Mouse (Mus musculus): ENCODE results near the gene Nphp1. TPM values are rescaled to one million over a fixed set of nuclear protein-coding genes. Genes with fewer than 3 reads are reported as not detected.

Gene Nphp1
- polyA plus RNA-seq, 1 experiment from 2014 or later, result 21.5 TPM

- no peak overlapping the region for H3K4me2 ChIP-seq (replicated peaks; ENCODE audit: low read depth, low read length)
- H3K27ac ChIP-seq (ENCODE audit: low read length), result no peak overlapping the region
- WGBS, result 57% methylated on average over 3 of the region's 3 CpGs
- DNase-seq (ENCODE audit: low spot score), result no peak
- no peak overlapping the region for H3K4me3 ChIP-seq (ENCODE audit: low read depth, low read length)
- no peak overlapping the region for H3K9ac ChIP-seq (replicated peaks; ENCODE audit: low read depth)
- no peak for TF ChIP-seq CTCF (IDR thresholded peaks at IDR 0.05)
- TF ChIP-seq EP300 (IDR thresholded peaks at IDR 0.05), result no peak
- no peaks in the 10 kb centered on the region for H3K36me3 ChIP-seq (ENCODE audit: insufficient read depth, low read length)
- peaks cover 2% of the 10 kb centered on the region; the same call in 1 of the 2 replicates for H3K4me1 ChIP-seq (ENCODE audit: insufficient read depth, low read depth, low read length)
- no peaks in the 10 kb centered on the region for H3K27me3 ChIP-seq (replicated peaks; ENCODE audit: insufficient read depth, low read length)
- H3K9me3 ChIP-seq (ENCODE audit: low read length), result no peaks in the 10 kb centered on the region
- ATAC-seq, result no peak
Measured at GRCm38 (mm10) chr2:127737885-127738284, 50.8 kb downstream of the Nphp1 start.

DNA sequence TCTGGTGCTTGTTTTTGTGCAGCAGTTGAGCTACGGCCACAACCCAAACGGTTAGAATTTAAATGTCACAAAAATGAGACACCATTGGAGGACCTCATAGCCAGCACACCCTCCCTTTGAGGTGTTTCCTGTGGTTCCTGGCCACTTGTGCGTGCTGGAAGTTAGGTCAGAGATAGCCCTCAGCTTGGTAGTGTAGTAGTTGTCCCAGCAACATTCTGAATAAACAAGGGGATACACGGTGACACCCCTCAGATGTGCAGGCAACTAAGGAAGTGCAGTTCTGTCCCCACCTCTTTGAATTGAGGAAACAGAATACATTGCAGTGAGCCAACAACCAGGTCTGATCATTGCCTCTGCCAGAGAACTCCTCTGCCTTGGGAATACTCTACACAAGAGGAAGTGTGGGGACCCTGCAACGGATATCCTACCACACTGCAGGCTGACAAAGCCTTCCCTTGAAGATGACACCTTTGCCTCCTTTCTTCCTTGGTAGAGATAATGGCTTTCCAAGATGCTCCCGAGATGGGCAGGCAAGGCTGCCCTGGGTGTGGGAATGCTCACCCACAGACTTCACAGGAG is 52.0 kb downstream of the Nphp1 start:
- ATAC-seq, result peak; percentile 32; the same call in 1 of the 2 replicates
- H3K4me2 ChIP-seq (replicated peaks; ENCODE audit: low read depth, low read length), result no peak overlapping the region
- 57% methylated on average over 6 of the region's 6 CpGs for WGBS
- H3K4me1 ChIP-seq (ENCODE audit: insufficient read depth, low read depth, low read length), result no peaks in the 10 kb centered on the region
- H3K9me3 ChIP-seq (ENCODE audit: low read length), result no peaks in the 10 kb centered on the region
- H3K36me3 ChIP-seq (ENCODE audit: insufficient read depth, low read length), result no peaks in the 10 kb centered on the region
- DNase-seq (ENCODE audit: low spot score), result no peak
- H3K27me3 ChIP-seq (replicated peaks; ENCODE audit: insufficient read depth, low read length), result no peaks in the 10 kb centered on the region
- H3K27ac ChIP-seq (ENCODE audit: low read length), result no peak overlapping the region
- no peak for TF ChIP-seq CTCF (IDR thresholded peaks at IDR 0.05)
- no peak for TF ChIP-seq EP300 (IDR thresholded peaks at IDR 0.05)
- H3K9ac ChIP-seq (replicated peaks; ENCODE audit: low read depth), result no peak overlapping the region
- no peak overlapping the region for H3K4me3 ChIP-seq (ENCODE audit: low read depth, low read length)

- WGBS, result 65% methylated on average over 9 of the region's 9 CpGs
- DNase-seq (ENCODE audit: low spot score) (no peak), ATAC-seq (no peak)
- H3K27me3 ChIP-seq (replicated peaks; ENCODE audit: insufficient read depth, low read length), result no peaks in the 10 kb centered on the region
- no peaks in the 10 kb centered on the region for H3K9me3 ChIP-seq (ENCODE audit: low read length)
- 0 out of 2 replicates have a peak, but pooled peaks cover under 1% of the 10 kb centered on the region for H3K4me1 ChIP-seq (ENCODE audit: insufficient read depth, low read depth, low read length)
- TF ChIP-seq EP300 (IDR thresholded peaks at IDR 0.05), result no peak
- TF ChIP-seq CTCF (IDR thresholded peaks at IDR 0.05), result no peak
- no peak overlapping the region for H3K4me3 ChIP-seq (ENCODE audit: low read depth, low read length)
- no peak overlapping the region for H3K4me2 ChIP-seq (replicated peaks; ENCODE audit: low read depth, low read length)
- H3K9ac ChIP-seq (replicated peaks; ENCODE audit: low read depth), result no peak overlapping the region
- no peaks in the 10 kb centered on the region for H3K36me3 ChIP-seq (ENCODE audit: insufficient read depth, low read length)
- no peak overlapping the region for H3K27ac ChIP-seq (ENCODE audit: low read length)
Measured at GRCm38 (mm10) chr2:127735512-127736145, 53.1 kb downstream of the Nphp1 start.

DNA sequence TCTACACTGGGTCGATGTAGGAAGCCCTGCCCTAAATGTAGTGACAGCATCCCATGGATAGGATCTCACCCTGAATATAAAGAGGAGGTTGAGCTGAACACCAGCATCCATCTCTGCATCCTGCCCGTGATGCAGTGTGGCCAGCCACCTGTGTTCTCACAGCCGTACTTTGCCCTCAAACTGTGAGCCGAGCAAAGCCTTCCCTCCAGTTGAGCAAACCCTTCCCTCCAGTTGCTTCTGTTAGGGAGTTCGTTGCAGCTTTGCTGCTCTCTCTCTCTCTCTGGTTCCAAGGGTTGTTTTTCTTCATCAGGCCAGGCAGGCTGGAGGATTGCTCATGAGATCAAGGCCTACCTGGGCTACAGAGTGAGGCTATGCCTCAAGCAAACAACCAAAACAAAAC is 53.8 kb downstream of the Nphp1 start:
- WGBS, result 79% methylated on average over 5 of the region's 5 CpGs
- DNase-seq (ENCODE audit: low spot score) (no peak), ATAC-seq (no peak)
- no peak overlapping the region for H3K4me2 ChIP-seq (replicated peaks; ENCODE audit: low read depth, low read length)
- no peak overlapping the region for H3K4me3 ChIP-seq (ENCODE audit: low read depth, low read length)
- H3K36me3 ChIP-seq (ENCODE audit: insufficient read depth, low read length), result no peaks in the 10 kb centered on the region
- no peak for TF ChIP-seq CTCF (IDR thresholded peaks at IDR 0.05)
- no peak for TF ChIP-seq EP300 (IDR thresholded peaks at IDR 0.05)
- H3K9me3 ChIP-seq (ENCODE audit: low read length), result no peaks in the 10 kb centered on the region
- peaks cover 8% of the 10 kb centered on the region; the same call in 1 of the 2 replicates for H3K4me1 ChIP-seq (ENCODE audit: insufficient read depth, low read depth, low read length)
- H3K27me3 ChIP-seq (replicated peaks; ENCODE audit: insufficient read depth, low read length), result no peaks in the 10 kb centered on the region
- H3K27ac ChIP-seq (ENCODE audit: low read length), result no peak overlapping the region
- H3K9ac ChIP-seq (replicated peaks; ENCODE audit: low read depth), result no peak overlapping the region

DNA sequence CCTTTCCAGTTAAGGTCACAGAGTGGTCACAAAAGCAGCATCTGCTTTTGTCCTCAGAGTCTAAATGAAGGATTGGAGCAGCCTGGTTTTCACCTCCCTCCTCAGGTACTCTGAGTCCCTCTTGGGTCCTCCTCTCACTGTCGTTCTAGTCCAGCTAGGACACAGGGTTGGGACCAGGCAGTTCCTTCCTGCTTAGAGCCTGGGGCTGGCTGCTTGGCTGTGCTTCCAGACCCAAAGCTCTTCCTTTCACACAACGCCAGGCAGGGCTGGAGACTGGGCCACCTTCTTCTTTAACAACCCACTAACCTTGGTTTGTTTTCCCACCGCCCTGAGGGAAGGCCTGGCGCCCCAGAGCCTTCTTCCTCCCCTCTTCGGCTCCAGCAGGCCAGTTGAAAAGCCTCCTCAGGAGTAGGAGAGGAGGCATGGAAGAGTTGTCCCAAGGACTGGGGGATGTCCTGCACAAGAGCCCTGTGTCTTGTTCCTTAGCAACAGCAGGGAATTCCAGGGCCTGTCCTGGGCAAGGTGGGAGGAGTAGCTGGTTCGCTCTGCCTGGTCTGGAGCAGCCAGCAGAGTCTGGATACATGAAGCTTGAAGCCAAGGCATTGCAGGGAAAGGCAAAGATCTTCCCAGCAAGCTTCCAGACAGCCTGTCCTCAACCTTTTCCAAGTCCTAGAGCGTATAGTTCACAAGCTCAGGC is 58.2 kb downstream of the Nphp1 start:
- TF ChIP-seq EP300 (IDR thresholded peaks at IDR 0.05), result no peak
- no peak for TF ChIP-seq CTCF (IDR thresholded peaks at IDR 0.05)
- H3K4me3 ChIP-seq (ENCODE audit: low read depth, low read length), result no peak overlapping the region
- no peaks in the 10 kb centered on the region for H3K9me3 ChIP-seq (ENCODE audit: low read length)
- WGBS, result 44% methylated on average over 7 of the region's 7 CpGs
- ATAC-seq, result peak; percentile 28; the same call in 1 of the 2 replicates
- no peak overlapping the region for H3K4me2 ChIP-seq (replicated peaks; ENCODE audit: low read depth, low read length)
- H3K27me3 ChIP-seq (replicated peaks; ENCODE audit: insufficient read depth, low read length), result no peaks in the 10 kb centered on the region
- H3K36me3 ChIP-seq (ENCODE audit: insufficient read depth, low read length), result no peaks in the 10 kb centered on the region
- H3K27ac ChIP-seq (ENCODE audit: low read length), result no peak overlapping the region
- peak; percentile 12 for DNase-seq (ENCODE audit: low spot score)
- no peak overlapping the region for H3K9ac ChIP-seq (replicated peaks; ENCODE audit: low read depth)
- H3K4me1 ChIP-seq (ENCODE audit: insufficient read depth, low read depth, low read length), result peaks cover 8% of the 10 kb centered on the region; the same call in 1 of the 2 replicates

DNA sequence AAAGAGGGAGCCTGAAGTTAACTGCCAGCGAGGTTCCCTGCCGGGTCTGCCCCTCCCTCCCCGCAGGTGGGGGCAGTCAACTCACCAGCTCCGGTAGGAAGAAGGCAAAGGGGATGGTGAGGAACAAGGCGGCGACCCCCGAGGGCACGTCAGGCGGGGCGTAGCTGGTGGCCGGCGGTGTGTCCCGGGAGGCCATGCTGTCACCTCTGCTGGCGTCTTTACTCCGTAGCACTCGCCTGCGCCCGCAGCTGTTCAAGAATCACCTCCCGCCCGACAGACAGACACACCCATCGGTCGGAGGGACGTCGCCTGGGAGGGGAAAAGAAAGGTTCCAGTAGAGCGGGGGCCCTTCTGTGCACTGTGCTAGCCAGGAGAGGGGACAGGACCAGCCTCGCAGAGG is 59.0 kb downstream of the Nphp1 start, which contains the start of gene Mall:
Mall (minus strand) TSS at position 262 of the 400 bp plus-strand sequence.
- no peaks in the 10 kb centered on the region for H3K36me3 ChIP-seq (ENCODE audit: insufficient read depth, low read length)
- H3K4me2 ChIP-seq (replicated peaks; ENCODE audit: low read depth, low read length), result peak within 1 kb of the TSS; percentile 52
- 3% methylated on average over 24 of the region's 26 CpGs for WGBS
- no peaks in the 10 kb centered on the region for H3K9me3 ChIP-seq (ENCODE audit: low read length)
- peak within 1 kb of the TSS; percentile 21 for H3K4me3 ChIP-seq (ENCODE audit: low read depth, low read length)
- H3K9ac ChIP-seq (replicated peaks; ENCODE audit: low read depth), result peak within 1 kb of the TSS; percentile 23; the same call in 1 of the 2 replicates
- ATAC-seq (peak; percentile 42), DNase-seq (ENCODE audit: low spot score) (peak; percentile 28)
- peaks cover 8% of the 10 kb centered on the region; the same call in 1 of the 2 replicates for H3K4me1 ChIP-seq (ENCODE audit: insufficient read depth, low read depth, low read length)
- TF ChIP-seq CTCF (IDR thresholded peaks at IDR 0.05) (no peak), EP300 (IDR thresholded peaks at IDR 0.05) (no peak)
- H3K27me3 ChIP-seq (replicated peaks; ENCODE audit: insufficient read depth, low read length), result no peaks in the 10 kb centered on the region
- H3K27ac ChIP-seq (ENCODE audit: low read length), result no peak within 1 kb of the TSS
